Mouse (Mus musculus): ENCODE data around the gene Olfr1366. TPM values are rescaled to one million over a fixed set of nuclear protein-coding genes. Genes with fewer than 3 reads are reported as not detected.

The Olfr1366 gene
- 0.27 and 0.43 TPM in 2 replicates for polyA plus RNA-seq (2014; fragmentation: Nextera tagmentation; extraction: Ambion mirVana)

DNA sequence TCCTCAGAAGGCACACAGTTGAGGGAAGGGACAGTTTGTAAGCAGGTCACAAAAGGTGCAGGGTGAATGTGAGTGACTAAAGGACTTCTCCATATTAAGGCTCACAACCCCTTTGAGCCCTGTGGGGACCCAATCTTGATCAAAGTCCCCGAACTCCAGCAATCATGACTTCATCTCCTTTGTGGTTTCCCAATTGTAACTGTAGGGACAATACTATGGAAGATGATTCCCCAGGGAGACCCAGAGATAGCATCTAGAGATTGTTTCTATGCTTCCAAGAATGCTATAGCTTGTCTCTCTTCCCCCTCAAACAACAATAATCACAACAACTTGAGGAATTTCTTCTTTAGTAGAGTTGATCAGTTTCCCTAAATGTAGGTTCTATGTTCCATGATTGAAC lies at the start of gene Olfr1366:
TSS of gene Olfr1366 (minus strand) at position 101 of the 400 bp plus-strand sequence.
- H3K9ac ChIP-seq (ENCODE audit: low read length): no peak within 1 kb of the TSS
- H3K4me2 ChIP-seq (ENCODE audit: low read depth, low read length, severe bottlenecking): no peak within 1 kb of the TSS
- no peak within 1 kb of the TSS for H3K27ac ChIP-seq (ENCODE audit: low read depth, low read length)
- no peak within 1 kb of the TSS for H3K4me3 ChIP-seq (ENCODE audit: low read depth, low read length)
- 82% methylated on average over 1 of the region's 1 CpGs for WGBS
- ATAC-seq (replicated peaks; ENCODE audit: low FRiP score) (no peak), DNase-seq (ENCODE audit: low spot score) (no peak)
- H3K9me3 ChIP-seq (ENCODE audit: control insufficient read depth, low read length): no peaks in the 10 kb centered on the region
- H3K27me3 ChIP-seq (ENCODE audit: control insufficient read depth, insufficient read depth, low read length): no peaks in the 10 kb centered on the region
- no peaks in the 10 kb centered on the region for H3K36me3 ChIP-seq (ENCODE audit: control insufficient read depth, insufficient read depth, low read length)
- no peaks in the 10 kb centered on the region for H3K4me1 ChIP-seq (replicated peaks; ENCODE audit: control insufficient read depth, insufficient read depth, low read length)

GRCm38 (mm10) chr13:21591618-21592017 lies 49.0 kb upstream of the Olfr1366 start:
- Histone ChIP-seq H3K27me3 (ENCODE audit: control insufficient read depth, insufficient read depth, low read length) (no peaks in the 10 kb centered on the region), H3K9me3 (ENCODE audit: control insufficient read depth, low read length) (no peaks in the 10 kb centered on the region; the same call in 1 of the 2 replicates), H3K9ac (ENCODE audit: low read length) (no peak overlapping the region), H3K4me2 (ENCODE audit: low read depth, low read length, severe bottlenecking) (no peak overlapping the region), H3K36me3 (ENCODE audit: control insufficient read depth, insufficient read depth, low read length) (no peaks in the 10 kb centered on the region), H3K4me1 (replicated peaks; ENCODE audit: control insufficient read depth, insufficient read depth, low read length) (no peaks in the 10 kb centered on the region), H3K4me3 (ENCODE audit: low read depth, low read length) (no peak overlapping the region), H3K27ac (ENCODE audit: low read depth, low read length) (no peak overlapping the region)
- no peak for DNase-seq (ENCODE audit: low spot score)
- no peak for ATAC-seq (replicated peaks; ENCODE audit: low FRiP score)
- WGBS: 64% methylated on average over 2 of the region's 2 CpGs

- no peaks in the 10 kb centered on the region for H3K36me3 ChIP-seq (ENCODE audit: control insufficient read depth, insufficient read depth, low read length)
- no peak for ATAC-seq (replicated peaks; ENCODE audit: low FRiP score)
- no peak within 1 kb of the TSS for H3K9ac ChIP-seq (ENCODE audit: low read length)
- no peaks in the 10 kb centered on the region for H3K9me3 ChIP-seq (ENCODE audit: control insufficient read depth, low read length)
- no peak for DNase-seq (ENCODE audit: low spot score)
- no peak within 1 kb of the TSS for H3K4me3 ChIP-seq (ENCODE audit: low read depth, low read length)
- H3K4me1 ChIP-seq (replicated peaks; ENCODE audit: control insufficient read depth, insufficient read depth, low read length): no peaks in the 10 kb centered on the region
- no peak within 1 kb of the TSS for H3K4me2 ChIP-seq (ENCODE audit: low read depth, low read length, severe bottlenecking)
- no peaks in the 10 kb centered on the region for H3K27me3 ChIP-seq (ENCODE audit: control insufficient read depth, insufficient read depth, low read length)
- no peak within 1 kb of the TSS for H3K27ac ChIP-seq (ENCODE audit: low read depth, low read length)
- WGBS: 85% methylated on average over 2 of the region's 2 CpGs
These were observed 39.1 kb upstream of the Olfr1366 start, which contains the start of gene Olfr1364 for GRCm38 (mm10) chr13:21581659-21582058. TSS of gene Olfr1364 (minus strand) at chr13:21581759.

GRCm38 (mm10) chr13:21559793-21560192 lies 17.2 kb upstream of the Olfr1366 start, which contains the start of gene Olfr1535:
TSS of gene Olfr1535 (minus strand) at chr13:21559893.
- no peak for ATAC-seq (replicated peaks; ENCODE audit: low FRiP score)
- Histone ChIP-seq H3K4me3 (ENCODE audit: low read depth, low read length) (no peak within 1 kb of the TSS), H3K4me1 (replicated peaks; ENCODE audit: control insufficient read depth, insufficient read depth, low read length) (no peaks in the 10 kb centered on the region), H3K36me3 (ENCODE audit: control insufficient read depth, insufficient read depth, low read length) (no peaks in the 10 kb centered on the region), H3K4me2 (ENCODE audit: low read depth, low read length, severe bottlenecking) (no peak within 1 kb of the TSS), H3K9me3 (ENCODE audit: control insufficient read depth, low read length) (no peaks in the 10 kb centered on the region), H3K27me3 (ENCODE audit: control insufficient read depth, insufficient read depth, low read length) (no peaks in the 10 kb centered on the region), H3K27ac (ENCODE audit: low read depth, low read length) (no peak within 1 kb of the TSS), H3K9ac (ENCODE audit: low read length) (no peak within 1 kb of the TSS)
- 63% methylated on average over 1 of the region's 1 CpGs for WGBS
- DNase-seq (ENCODE audit: low spot score): no peak

- Histone ChIP-seq H3K9ac (ENCODE audit: low read length) (no peak overlapping the region), H3K4me3 (ENCODE audit: low read depth, low read length) (no peak overlapping the region), H3K27ac (ENCODE audit: low read depth, low read length) (no peak overlapping the region), H3K27me3 (ENCODE audit: control insufficient read depth, insufficient read depth, low read length) (no peaks in the 10 kb centered on the region), H3K36me3 (ENCODE audit: control insufficient read depth, insufficient read depth, low read length) (no peaks in the 10 kb centered on the region), H3K4me1 (replicated peaks; ENCODE audit: control insufficient read depth, insufficient read depth, low read length) (no peaks in the 10 kb centered on the region), H3K9me3 (ENCODE audit: control insufficient read depth, low read length) (no peaks in the 10 kb centered on the region), H3K4me2 (ENCODE audit: low read depth, low read length, severe bottlenecking) (no peak overlapping the region)
- DNase-seq (ENCODE audit: low spot score): no peak
- no peak for ATAC-seq (replicated peaks; ENCODE audit: low FRiP score)
- 74% methylated on average over 3 of the region's 3 CpGs for WGBS
These were observed 8.0 kb upstream of the Olfr1366 start for GRCm38 (mm10) chr13:21550416-21551110.

GRCm38 (mm10) chr13:21549487-21549886 lies 6.9 kb upstream of the Olfr1366 start:
- H3K9ac ChIP-seq (ENCODE audit: low read length): no peak overlapping the region
- 90% methylated on average over 3 of the region's 3 CpGs for WGBS
- DNase-seq (ENCODE audit: low spot score) (no peak), ATAC-seq (replicated peaks; ENCODE audit: low FRiP score) (no peak)
- H3K4me3 ChIP-seq (ENCODE audit: low read depth, low read length): no peak overlapping the region
- no peaks in the 10 kb centered on the region for H3K27me3 ChIP-seq (ENCODE audit: control insufficient read depth, insufficient read depth, low read length)
- H3K9me3 ChIP-seq (ENCODE audit: control insufficient read depth, low read length): no peaks in the 10 kb centered on the region
- no peak overlapping the region for H3K4me2 ChIP-seq (ENCODE audit: low read depth, low read length, severe bottlenecking)
- no peak overlapping the region for H3K27ac ChIP-seq (ENCODE audit: low read depth, low read length)
- H3K36me3 ChIP-seq (ENCODE audit: control insufficient read depth, insufficient read depth, low read length): no peaks in the 10 kb centered on the region
- no peaks in the 10 kb centered on the region for H3K4me1 ChIP-seq (replicated peaks; ENCODE audit: control insufficient read depth, insufficient read depth, low read length)

DNA sequence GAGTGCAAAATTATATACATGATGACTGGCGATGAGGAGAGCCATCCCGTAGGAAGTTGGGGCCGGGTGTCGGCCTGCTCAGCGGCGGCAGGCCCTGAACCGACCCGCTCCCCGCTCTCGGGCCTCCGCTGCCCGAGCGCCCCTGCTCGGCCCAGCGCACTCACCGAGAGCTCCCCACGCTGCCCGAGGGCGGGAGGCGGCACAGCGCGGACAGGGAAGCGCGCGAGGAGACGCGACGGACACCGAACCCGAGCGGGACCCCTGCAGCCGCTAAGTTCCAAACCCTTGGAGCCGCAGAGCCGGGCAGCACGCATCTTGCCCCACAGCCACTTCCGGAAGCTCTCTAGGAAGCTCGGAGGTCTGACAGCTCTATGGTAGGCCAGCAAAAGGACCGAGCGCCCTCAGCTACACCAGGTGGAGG lies 11.8 kb downstream of the Olfr1366 start, which contains the start of gene Zkscan8:
TSS of gene Zkscan8 (minus strand) at position 340 of the 421 bp plus-strand sequence.
- Histone ChIP-seq H3K4me2 (ENCODE audit: low read depth, low read length, severe bottlenecking) (peak within 1 kb of the TSS; percentile 55), H3K27me3 (ENCODE audit: control insufficient read depth, insufficient read depth, low read length) (no peaks in the 10 kb centered on the region), H3K4me1 (replicated peaks; ENCODE audit: control insufficient read depth, insufficient read depth, low read length) (0 out of 2 replicates have a peak, but pooled peaks cover 2% of the 10 kb centered on the region), H3K36me3 (ENCODE audit: control insufficient read depth, insufficient read depth, low read length) (no peaks in the 10 kb centered on the region; the same call in none of the 2 replicates), H3K27ac (ENCODE audit: low read depth, low read length) (peak within 1 kb of the TSS; percentile 88), H3K4me3 (ENCODE audit: low read depth, low read length) (peak within 1 kb of the TSS; percentile 89), H3K9me3 (ENCODE audit: control insufficient read depth, low read length) (no peaks in the 10 kb centered on the region), H3K9ac (ENCODE audit: low read length) (peak within 1 kb of the TSS; percentile 98)
- 0% methylated on average over 37 of the region's 39 CpGs for WGBS
- ATAC-seq (replicated peaks; ENCODE audit: low FRiP score) (peak; percentile 98), DNase-seq (ENCODE audit: low spot score) (peak; percentile 92)

DNA sequence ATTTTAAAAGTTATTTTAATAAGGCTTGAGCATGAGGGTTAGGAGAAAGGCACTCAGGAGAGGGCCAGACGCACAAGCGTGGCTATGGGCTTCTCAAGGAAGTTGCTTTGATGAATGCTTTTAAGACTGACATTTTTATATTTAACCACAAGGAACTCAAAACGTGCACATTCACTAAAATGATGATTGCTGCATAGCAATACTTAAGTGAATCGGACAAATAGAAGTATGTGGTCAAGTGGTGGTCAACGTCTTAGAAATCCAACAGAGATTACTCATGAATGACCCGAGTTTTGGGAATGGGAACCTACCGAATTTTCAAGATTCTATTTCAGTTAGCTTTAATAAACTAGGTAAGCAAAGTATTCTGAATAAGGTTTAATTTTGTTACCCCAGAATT lies 12.5 kb downstream of the Olfr1366 start:
- H3K9ac ChIP-seq (ENCODE audit: low read length): no peak overlapping the region; the same call in 1 of the 2 replicates
- H3K4me2 ChIP-seq (ENCODE audit: low read depth, low read length, severe bottlenecking): peak overlapping the region; percentile 55
- DNase-seq (ENCODE audit: low spot score): no peak
- 0 out of 2 replicates have a peak, but pooled peaks cover 2% of the 10 kb centered on the region for H3K4me1 ChIP-seq (replicated peaks; ENCODE audit: control insufficient read depth, insufficient read depth, low read length)
- no peaks in the 10 kb centered on the region; the same call in none of the 2 replicates for H3K36me3 ChIP-seq (ENCODE audit: control insufficient read depth, insufficient read depth, low read length)
- H3K4me3 ChIP-seq (ENCODE audit: low read depth, low read length): peak overlapping the region; percentile 89
- H3K27me3 ChIP-seq (ENCODE audit: control insufficient read depth, insufficient read depth, low read length): no peaks in the 10 kb centered on the region
- no peak for ATAC-seq (replicated peaks; ENCODE audit: low FRiP score)
- no peak overlapping the region for H3K27ac ChIP-seq (ENCODE audit: low read depth, low read length)
- H3K9me3 ChIP-seq (ENCODE audit: control insufficient read depth, low read length): no peaks in the 10 kb centered on the region
- 57% methylated on average over 7 of the region's 7 CpGs for WGBS
